Mouse (Mus musculus) heart, postnatal 4 days (tissue): ENCODE measurements around the gene Psap. TPM values are rescaled to one million over a fixed set of nuclear protein-coding genes. Genes with fewer than 3 reads are reported as not detected.
"Not testable (repeated sequence)": the region's sequence is repeated elsewhere in the genome, so short reads cannot be mapped to it uniquely, and the experiment has no call there.

ENCODE experiments used
- DNase-seq: peaks from one replicate; pipeline ENCODE4 v3.0.0; 2021
- total RNA-seq, 2 experiments: library from RNA; stranded (reverse); gene quantifications; 2 replicates each; pipeline ENCODE4 v1.2.3; 2021

Psap gene
- 100 to 1,000 TPM; 554 to 566 TPM for total RNA-seq

GRCm38 (mm10) chr10:60277207-60278005 lies at the start of gene Psap:
Psap (plus strand) TSS chr10:60277627.
- DNase-seq = peak; percentile 96

GRCm38 (mm10) chr10:60227666-60228065 lies 49.8 kb upstream of the Psap start:
- DNase-seq = no peak

- DNase-seq = no peak
Observed at GRCm38 (mm10) chr10:60229113-60229512, 48.3 kb upstream of the Psap start.

- DNase-seq = no peak
Observed at GRCm38 (mm10) chr10:60230321-60231088, 46.9 kb upstream of the Psap start.

- DNase-seq = no peak
Observed at GRCm38 (mm10) chr10:60234006-60234405, 43.4 kb upstream of the Psap start.

- not testable (repeated sequence) for DNase-seq
Observed at GRCm38 (mm10) chr10:60235876-60236275, 41.6 kb upstream of the Psap start.

GRCm38 (mm10) chr10:60237475-60238154 lies 39.8 kb upstream of the Psap start:
- peak; percentile 73 for DNase-seq

- DNase-seq = no peak
Observed at GRCm38 (mm10) chr10:60240416-60240815, 37.0 kb upstream of the Psap start.

GRCm38 (mm10) chr10:60243941-60244340 lies 33.5 kb upstream of the Psap start:
- no peak for DNase-seq

GRCm38 (mm10) chr10:60245041-60245440 lies 32.4 kb upstream of the Psap start:
- peak; percentile 94 for DNase-seq

GRCm38 (mm10) chr10:60245635-60246034 lies 31.8 kb upstream of the Psap start:
- no peak for DNase-seq

GRCm38 (mm10) chr10:60246519-60246918 lies 30.9 kb upstream of the Psap start:
- peak; percentile 74 for DNase-seq

GRCm38 (mm10) chr10:60248345-60248744 lies 29.1 kb upstream of the Psap start:
- DNase-seq = not testable (repeated sequence)

- no peak for DNase-seq
Observed at GRCm38 (mm10) chr10:60250426-60250965, 26.9 kb upstream of the Psap start.

GRCm38 (mm10) chr10:60252187-60252586 lies 25.2 kb upstream of the Psap start:
- no peak for DNase-seq

- no peak for DNase-seq
Observed at GRCm38 (mm10) chr10:60252606-60253005, 24.8 kb upstream of the Psap start.

GRCm38 (mm10) chr10:60256088-60256487 lies 21.3 kb upstream of the Psap start:
- no peak for DNase-seq

- DNase-seq = no peak
Observed at GRCm38 (mm10) chr10:60257261-60257825, 20.1 kb upstream of the Psap start.

- no peak for DNase-seq
Observed at GRCm38 (mm10) chr10:60260557-60261294, 16.7 kb upstream of the Psap start.

GRCm38 (mm10) chr10:60261530-60261929 lies 15.9 kb upstream of the Psap start:
- no peak for DNase-seq

GRCm38 (mm10) chr10:60262386-60262785 lies 15.0 kb upstream of the Psap start:
- DNase-seq = peak; percentile 92

GRCm38 (mm10) chr10:60263351-60263750 lies 14.1 kb upstream of the Psap start:
- no peak for DNase-seq
